Mouse (Mus musculus) E14TG2a.4 (cell line): ENCODE data around the gene Nans.

Experiments used
- CTCF ChIP-seq: conservative IDR thresholded peaks from 2 replicates; pipeline ENCODE4 v1.5.1; 2014; ENCODE audit warnings: low read length
- NANOG ChIP-seq: IDR thresholded peaks from 2 replicates; pipeline ENCODE4 v1.6.1; 2014; ENCODE audit warnings: borderline replicate concordance, low read length, mixed read lengths
- POU5F1 ChIP-seq: IDR thresholded peaks from 2 replicates; pipeline ENCODE4 v1.6.1; 2014; ENCODE audit warnings: low read length, borderline replicate concordance

GRCm38 (mm10) chr4:46450020-46450518, 39.0 kb upstream of the Nans start:
- no peak for TF ChIP-seq CTCF
- no peak for TF ChIP-seq POU5F1
- no peak for TF ChIP-seq NANOG
